Mouse (Mus musculus): ENCODE data around the gene Iqgap2. TPM values are rescaled to one million over a fixed set of nuclear protein-coding genes. Genes with fewer than 3 reads are reported as not detected.

Gene Iqgap2
- polyA plus RNA-seq, 1 experiment from 2014 or later, result 24.7 TPM

- ATAC-seq (replicated peaks; ENCODE audit: low FRiP score, low TSS enrichment, low read depth) (no peak), DNase-seq (ENCODE audit: low spot score) (no peak)
- no peaks in the 10 kb centered on the region for H3K9me3 ChIP-seq (ENCODE audit: control insufficient read depth, low read length)
- H3K36me3 ChIP-seq (ENCODE audit: control insufficient read depth, insufficient read depth, low read length), result no peaks in the 10 kb centered on the region
- H3K4me1 ChIP-seq (replicated peaks; ENCODE audit: control insufficient read depth, insufficient read depth, low read length), result peaks cover 24% of the 10 kb centered on the region
- no peak overlapping the region for H3K27ac ChIP-seq (ENCODE audit: low read depth)
- H3K9ac ChIP-seq (ENCODE audit: low read length), result no peak overlapping the region
- no peak overlapping the region for H3K4me3 ChIP-seq (ENCODE audit: low read depth, low read length)
- 68% methylated on average over 6 of the region's 6 CpGs for WGBS
- no peaks in the 10 kb centered on the region for H3K27me3 ChIP-seq (replicated peaks; ENCODE audit: control insufficient read depth, insufficient read depth, low read length)
- no peak overlapping the region for H3K4me2 ChIP-seq (ENCODE audit: low read length)
Measured at GRCm38 (mm10) chr13:95614757-95615156, 277.0 kb downstream of the Iqgap2 start.

DNA sequence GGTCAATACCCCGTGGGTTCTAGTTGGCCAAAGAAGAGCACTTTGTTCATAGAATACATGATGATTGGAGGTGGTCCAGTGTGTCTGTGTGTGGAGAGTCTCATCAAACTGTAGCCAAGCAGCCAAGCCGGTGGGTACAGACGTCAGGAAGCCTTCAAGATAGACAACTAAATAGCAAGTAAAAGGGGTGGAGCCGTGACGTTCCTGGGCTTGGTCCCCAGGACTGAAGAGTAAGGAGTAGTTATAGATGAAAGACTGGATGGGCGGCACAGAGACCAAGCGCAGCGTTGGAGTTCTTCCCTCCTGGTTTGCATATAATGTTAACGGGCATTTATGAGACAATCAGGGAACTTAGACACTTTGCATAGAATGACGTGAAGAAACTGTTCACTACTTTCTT, 279.5 kb downstream of the Iqgap2 start:
- no peak overlapping the region for H3K9ac ChIP-seq (ENCODE audit: low read length)
- DNase-seq (ENCODE audit: low spot score) (no peak), ATAC-seq (replicated peaks; ENCODE audit: low FRiP score, low TSS enrichment, low read depth) (no peak)
- peaks cover 24% of the 10 kb centered on the region for H3K4me1 ChIP-seq (replicated peaks; ENCODE audit: control insufficient read depth, insufficient read depth, low read length)
- H3K27ac ChIP-seq (ENCODE audit: low read depth), result no peak overlapping the region
- 0 out of 2 replicates have a peak, but pooled peaks cover 3% of the 10 kb centered on the region for H3K9me3 ChIP-seq (ENCODE audit: control insufficient read depth, low read length)
- 87% methylated on average over 10 of the region's 10 CpGs for WGBS
- no peak overlapping the region for H3K4me3 ChIP-seq (ENCODE audit: low read depth, low read length)
- H3K4me2 ChIP-seq (ENCODE audit: low read length), result no peak overlapping the region
- no peaks in the 10 kb centered on the region for H3K27me3 ChIP-seq (replicated peaks; ENCODE audit: control insufficient read depth, insufficient read depth, low read length)
- no peaks in the 10 kb centered on the region for H3K36me3 ChIP-seq (ENCODE audit: control insufficient read depth, insufficient read depth, low read length)

GRCm38 (mm10) chr13:95611752-95612151, 280.0 kb downstream of the Iqgap2 start:
- DNase-seq (ENCODE audit: low spot score) (no peak), ATAC-seq (replicated peaks; ENCODE audit: low FRiP score, low TSS enrichment, low read depth) (no peak)
- Histone ChIP-seq H3K4me2 (ENCODE audit: low read length) (no peak overlapping the region), H3K4me1 (replicated peaks; ENCODE audit: control insufficient read depth, insufficient read depth, low read length) (peaks cover 21% of the 10 kb centered on the region), H3K36me3 (ENCODE audit: control insufficient read depth, insufficient read depth, low read length) (no peaks in the 10 kb centered on the region), H3K9ac (ENCODE audit: low read length) (no peak overlapping the region), H3K27ac (ENCODE audit: low read depth) (no peak overlapping the region), H3K9me3 (ENCODE audit: control insufficient read depth, low read length) (0 out of 2 replicates have a peak, but pooled peaks cover 3% of the 10 kb centered on the region), H3K4me3 (ENCODE audit: low read depth, low read length) (no peak overlapping the region), H3K27me3 (replicated peaks; ENCODE audit: control insufficient read depth, insufficient read depth, low read length) (no peaks in the 10 kb centered on the region)
- 90% methylated on average over 4 of the region's 4 CpGs for WGBS

DNA sequence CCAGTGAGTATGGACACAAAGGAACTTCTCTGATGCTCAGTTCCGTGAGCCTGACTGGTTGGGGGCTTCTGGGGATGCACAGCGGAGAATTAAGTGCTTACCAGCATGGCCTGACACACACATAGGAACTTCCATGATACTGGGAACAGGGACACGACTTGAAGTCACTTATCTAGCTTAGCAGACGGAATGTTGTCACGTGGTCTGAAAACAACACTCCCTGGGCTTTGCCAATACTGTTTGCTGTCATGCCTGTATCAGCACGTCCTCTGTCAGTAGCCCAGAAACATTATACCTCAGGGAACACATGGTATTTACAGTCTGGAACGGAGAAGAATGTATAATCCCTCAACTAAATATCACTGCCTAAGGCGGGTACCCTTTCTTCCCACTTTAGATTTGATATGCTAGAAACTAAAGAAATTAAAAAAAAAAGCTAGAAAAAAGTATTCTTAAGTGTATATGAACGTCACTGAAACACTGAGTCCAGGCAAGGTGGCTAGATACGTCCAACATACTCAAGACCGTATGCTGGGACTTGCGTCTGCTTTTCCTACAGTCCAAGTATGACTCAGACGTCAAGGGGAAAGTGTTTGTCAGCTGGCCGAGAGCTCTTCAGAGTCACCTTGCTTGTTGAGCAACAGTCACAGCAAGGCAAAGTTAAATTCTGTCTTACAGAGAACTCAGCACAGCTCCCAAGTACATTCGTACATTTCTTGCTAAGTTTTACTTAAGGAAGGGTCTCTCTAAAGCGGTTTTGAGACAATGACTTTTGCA, 280.7 kb downstream of the Iqgap2 start:
- no peaks in the 10 kb centered on the region for H3K27me3 ChIP-seq (replicated peaks; ENCODE audit: control insufficient read depth, insufficient read depth, low read length)
- H3K27ac ChIP-seq (ENCODE audit: low read depth), result no peak overlapping the region
- 84% methylated on average over 16 of the region's 16 CpGs for WGBS
- 0 out of 2 replicates have a peak, but pooled peaks cover 3% of the 10 kb centered on the region for H3K9me3 ChIP-seq (ENCODE audit: control insufficient read depth, low read length)
- H3K4me2 ChIP-seq (ENCODE audit: low read length), result no peak overlapping the region
- H3K4me1 ChIP-seq (replicated peaks; ENCODE audit: control insufficient read depth, insufficient read depth, low read length), result peaks cover 14% of the 10 kb centered on the region
- no peaks in the 10 kb centered on the region for H3K36me3 ChIP-seq (ENCODE audit: control insufficient read depth, insufficient read depth, low read length)
- no peak overlapping the region for H3K9ac ChIP-seq (ENCODE audit: low read length)
- no peak overlapping the region for H3K4me3 ChIP-seq (ENCODE audit: low read depth, low read length)
- DNase-seq (ENCODE audit: low spot score) (no peak), ATAC-seq (replicated peaks; ENCODE audit: low FRiP score, low TSS enrichment, low read depth) (no peak)

GRCm38 (mm10) chr13:95609088-95609420, 282.7 kb downstream of the Iqgap2 start:
- no peak overlapping the region for H3K4me2 ChIP-seq (ENCODE audit: low read length)
- H3K36me3 ChIP-seq (ENCODE audit: control insufficient read depth, insufficient read depth, low read length), result peaks cover 16% of the 10 kb centered on the region
- no peaks in the 10 kb centered on the region for H3K4me1 ChIP-seq (replicated peaks; ENCODE audit: control insufficient read depth, insufficient read depth, low read length)
- no peak overlapping the region for H3K4me3 ChIP-seq (ENCODE audit: low read depth, low read length)
- no peak for DNase-seq (ENCODE audit: low spot score)
- H3K9ac ChIP-seq (ENCODE audit: low read length), result no peak overlapping the region
- H3K9me3 ChIP-seq (ENCODE audit: control insufficient read depth, low read length), result 0 out of 2 replicates have a peak, but pooled peaks cover 3% of the 10 kb centered on the region
- no peak for ATAC-seq (replicated peaks; ENCODE audit: low FRiP score, low TSS enrichment, low read depth)
- no peaks in the 10 kb centered on the region for H3K27me3 ChIP-seq (replicated peaks; ENCODE audit: control insufficient read depth, insufficient read depth, low read length)
- 75% methylated on average over 2 of the region's 2 CpGs for WGBS
- no peak overlapping the region for H3K27ac ChIP-seq (ENCODE audit: low read depth)

DNA sequence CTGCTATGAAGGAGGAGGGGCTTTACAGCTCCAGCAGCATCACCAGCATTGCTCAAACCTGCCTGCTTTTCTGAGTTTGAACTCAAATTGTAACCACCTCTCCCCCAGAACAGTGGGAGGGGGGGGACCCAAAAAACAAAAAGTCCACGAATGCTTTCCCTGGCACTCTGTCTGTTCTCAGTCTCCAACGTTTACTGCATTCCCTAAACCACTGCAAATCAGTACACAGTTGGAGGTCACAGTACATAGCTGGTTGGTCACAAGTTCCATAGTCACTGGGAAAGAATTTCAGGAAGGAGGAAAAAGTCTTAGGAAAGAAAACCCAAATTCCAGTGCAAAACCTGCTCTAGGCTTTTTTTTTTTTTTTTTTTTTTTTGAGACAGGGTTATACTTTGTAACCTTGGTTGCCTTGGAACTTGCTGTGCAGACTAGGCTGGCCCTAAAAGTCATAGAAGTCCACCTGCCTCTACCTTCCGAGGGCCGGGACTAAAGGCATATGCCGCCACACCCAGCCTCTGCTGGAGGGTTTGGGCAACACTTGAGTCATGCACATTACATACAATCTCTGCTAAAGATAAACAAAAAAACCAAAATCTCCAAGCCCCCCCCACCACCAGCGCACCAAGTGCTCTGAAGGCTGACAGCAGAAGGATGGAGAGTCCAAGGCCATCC, 283.2 kb downstream of the Iqgap2 start:
- 87% methylated on average over 6 of the region's 6 CpGs for WGBS
- Histone ChIP-seq H3K27me3 (replicated peaks; ENCODE audit: control insufficient read depth, insufficient read depth, low read length) (no peaks in the 10 kb centered on the region), H3K4me2 (ENCODE audit: low read length) (no peak overlapping the region), H3K36me3 (ENCODE audit: control insufficient read depth, insufficient read depth, low read length) (peaks cover 21% of the 10 kb centered on the region), H3K27ac (ENCODE audit: low read depth) (no peak overlapping the region), H3K9ac (ENCODE audit: low read length) (no peak overlapping the region), H3K4me3 (ENCODE audit: low read depth, low read length) (no peak overlapping the region), H3K4me1 (replicated peaks; ENCODE audit: control insufficient read depth, insufficient read depth, low read length) (no peaks in the 10 kb centered on the region), H3K9me3 (ENCODE audit: control insufficient read depth, low read length) (0 out of 2 replicates have a peak, but pooled peaks cover 3% of the 10 kb centered on the region)
- no peak for ATAC-seq (replicated peaks; ENCODE audit: low FRiP score, low TSS enrichment, low read depth)
- no peak for DNase-seq (ENCODE audit: low spot score)

DNA sequence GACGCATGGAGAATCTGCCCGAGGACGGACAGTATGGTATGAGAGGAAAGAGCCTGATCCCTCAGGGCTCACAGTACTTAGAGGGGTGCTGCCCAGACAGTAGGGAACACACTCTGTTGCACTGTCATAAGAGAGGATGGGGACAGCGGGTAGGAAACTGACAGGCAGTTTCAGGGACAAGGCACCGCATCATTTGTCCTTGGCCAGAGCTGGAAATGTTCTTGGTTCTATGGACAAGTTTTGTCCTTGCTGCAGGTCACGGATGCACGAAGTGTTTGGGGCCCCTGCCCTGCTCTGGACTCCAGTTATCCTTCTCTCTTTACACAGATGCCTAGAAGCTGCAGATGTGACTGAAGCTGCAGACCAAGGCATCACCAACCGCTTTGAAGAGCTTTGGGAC, 284.7 kb downstream of the Iqgap2 start:
- H3K27me3 ChIP-seq (replicated peaks; ENCODE audit: control insufficient read depth, insufficient read depth, low read length), result no peaks in the 10 kb centered on the region
- WGBS, result 90% methylated on average over 8 of the region's 8 CpGs
- ATAC-seq (replicated peaks; ENCODE audit: low FRiP score, low TSS enrichment, low read depth) (no peak), DNase-seq (ENCODE audit: low spot score) (no peak)
- H3K4me2 ChIP-seq (ENCODE audit: low read length), result no peak overlapping the region
- H3K4me1 ChIP-seq (replicated peaks; ENCODE audit: control insufficient read depth, insufficient read depth, low read length), result no peaks in the 10 kb centered on the region
- 0 out of 2 replicates have a peak, but pooled peaks cover 3% of the 10 kb centered on the region for H3K9me3 ChIP-seq (ENCODE audit: control insufficient read depth, low read length)
- no peak overlapping the region for H3K9ac ChIP-seq (ENCODE audit: low read length)
- no peak overlapping the region for H3K4me3 ChIP-seq (ENCODE audit: low read depth, low read length)
- H3K36me3 ChIP-seq (ENCODE audit: control insufficient read depth, insufficient read depth, low read length), result peaks cover 36% of the 10 kb centered on the region
- H3K27ac ChIP-seq (ENCODE audit: low read depth), result no peak overlapping the region

- DNase-seq (ENCODE audit: low spot score), result no peak
- H3K9ac ChIP-seq (ENCODE audit: low read length), result no peak overlapping the region
- H3K4me2 ChIP-seq (ENCODE audit: low read length), result no peak overlapping the region
- WGBS, result 98% methylated on average over 25 of the region's 25 CpGs
- no peaks in the 10 kb centered on the region for H3K27me3 ChIP-seq (replicated peaks; ENCODE audit: control insufficient read depth, insufficient read depth, low read length)
- no peaks in the 10 kb centered on the region for H3K4me1 ChIP-seq (replicated peaks; ENCODE audit: control insufficient read depth, insufficient read depth, low read length)
- H3K9me3 ChIP-seq (ENCODE audit: control insufficient read depth, low read length), result 0 out of 2 replicates have a peak, but pooled peaks cover 3% of the 10 kb centered on the region
- H3K36me3 ChIP-seq (ENCODE audit: control insufficient read depth, insufficient read depth, low read length), result peaks cover 36% of the 10 kb centered on the region
- no peak overlapping the region for H3K27ac ChIP-seq (ENCODE audit: low read depth)
- ATAC-seq (replicated peaks; ENCODE audit: low FRiP score, low TSS enrichment, low read depth), result no peak
- no peak overlapping the region for H3K4me3 ChIP-seq (ENCODE audit: low read depth, low read length)
Measured at GRCm38 (mm10) chr13:95604288-95604687, 287.4 kb downstream of the Iqgap2 start.
